Mouse (Mus musculus): Measurements from ENCODE around the gene Gm17304. TPM values are rescaled to one million over a fixed set of nuclear protein-coding genes. Genes with fewer than 3 reads are reported as not detected.

Gene Gm17304
- total RNA-seq, 2 experiments from 2014 or later: not detected

- no peak for DNase-seq (ENCODE audit: low spot score in 2 of 2)
Measured at GRCm38 (mm10) chr5:106622193-106622592, 13.3 kb downstream of the Gm17304 start.

GRCm38 (mm10) chr5:106623337-106623736 lies 14.4 kb downstream of the Gm17304 start:
- no peak for DNase-seq (ENCODE audit: low spot score in 2 of 2)

- no peak for DNase-seq (ENCODE audit: low spot score in 2 of 2)
Measured at GRCm38 (mm10) chr5:106628369-106629149, 19.7 kb downstream of the Gm17304 start.

- DNase-seq (ENCODE audit: low spot score in 2 of 2): no peak
Measured at GRCm38 (mm10) chr5:106636423-106636946, 27.6 kb downstream of the Gm17304 start.

- DNase-seq (ENCODE audit: low spot score in 2 of 2): no peak
Measured at GRCm38 (mm10) chr5:106639627-106640026, 30.7 kb downstream of the Gm17304 start.

GRCm38 (mm10) chr5:106640235-106640809 lies 31.4 kb downstream of the Gm17304 start:
- DNase-seq (ENCODE audit: low spot score in 2 of 2): no peak

- DNase-seq (ENCODE audit: low spot score in 2 of 2): no peak
Measured at GRCm38 (mm10) chr5:106641876-106642275, 33.0 kb downstream of the Gm17304 start.

- DNase-seq (ENCODE audit: low spot score in 2 of 2): no peak
Measured at GRCm38 (mm10) chr5:106643434-106643833, 34.5 kb downstream of the Gm17304 start.

- no peak for DNase-seq (ENCODE audit: low spot score in 2 of 2)
Measured at GRCm38 (mm10) chr5:106649441-106649840, 40.5 kb downstream of the Gm17304 start.

GRCm38 (mm10) chr5:106649995-106650394 lies 41.1 kb downstream of the Gm17304 start:
- no peak for DNase-seq (ENCODE audit: low spot score in 2 of 2)

- DNase-seq (ENCODE audit: low spot score in 2 of 2): no peak
Measured at GRCm38 (mm10) chr5:106652220-106652753, 43.4 kb downstream of the Gm17304 start.

GRCm38 (mm10) chr5:106652790-106653328 lies 44.0 kb downstream of the Gm17304 start:
- DNase-seq (ENCODE audit: low spot score in 2 of 2): no peak

Other genes with a start within 250 kb of the Gm17304 start
- not detected for gene Barhl2, start 150.9 kb upstream of the Gm17304 start, total RNA-seq (2021)
- 10 to 100 TPM; 71.1 to 84.4 TPM for gene Zfp644, start 88.2 kb downstream of the Gm17304 start, total RNA-seq (2021)

Measured in gastrocnemius, postnatal 4 days (tissue).